Mouse (Mus musculus): ENCODE data around the gene Stox1. TPM values are rescaled to one million over a fixed set of nuclear protein-coding genes. Genes with fewer than 3 reads are reported as not detected.
"Not testable (repeated sequence)": the region's sequence is repeated elsewhere in the genome, so short reads cannot be mapped to it uniquely, and the experiment has no call there.

Gene Stox1
- 1 to 10 TPM; 1.1 to 1.9 (median 1.7) TPM for polyA plus RNA-seq (2017; shearing (Covaris generic))

DNA sequence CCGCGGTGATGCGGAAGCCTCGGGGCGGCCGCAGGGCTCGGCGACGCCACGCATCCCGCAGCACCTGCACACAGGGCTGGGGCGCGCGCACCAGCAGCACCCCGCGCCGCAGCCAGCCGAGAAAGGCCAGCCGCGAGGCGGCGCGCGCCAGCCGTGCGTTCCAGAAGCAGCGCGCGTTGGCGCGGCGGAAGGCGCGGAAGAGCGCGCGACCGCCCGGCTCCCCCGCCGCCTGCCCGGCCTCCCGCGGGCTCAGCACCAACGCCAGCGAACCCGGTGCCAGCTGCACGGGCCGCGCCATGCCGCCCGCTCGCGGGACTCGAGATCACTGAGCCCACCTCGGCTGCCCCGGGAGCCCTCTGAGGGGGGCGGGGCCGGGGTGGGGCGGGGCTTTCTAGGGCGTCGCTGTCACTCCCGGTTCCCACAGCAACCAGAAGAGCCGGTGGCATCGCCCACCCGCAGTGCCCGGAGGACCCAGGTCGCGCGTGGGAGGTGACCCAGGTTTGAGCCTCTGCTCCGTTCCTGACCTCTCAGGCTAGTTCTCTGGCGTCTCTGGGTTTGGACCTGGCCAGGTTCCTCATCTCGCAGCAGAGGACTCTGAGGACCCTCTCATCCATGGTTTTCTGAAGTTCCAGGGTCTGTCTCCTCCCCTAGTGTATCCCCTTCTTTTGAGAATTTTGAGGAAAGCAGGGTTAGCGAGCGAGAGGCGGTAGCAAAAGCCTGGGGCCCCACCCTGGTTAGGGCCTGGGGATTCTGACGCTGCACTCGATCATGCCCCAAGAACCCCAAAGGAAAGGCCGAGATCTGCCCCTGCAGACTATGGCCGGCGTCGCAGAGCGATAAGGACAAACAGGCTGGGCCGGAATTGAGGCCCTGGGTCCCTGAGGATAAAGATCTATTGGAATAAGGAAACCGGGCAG is at the start of gene Stox1:
TSS of gene Stox1 (minus strand) at position 358 of the 917 bp plus-strand sequence.
- ATAC-seq = peak; percentile 52

DNA sequence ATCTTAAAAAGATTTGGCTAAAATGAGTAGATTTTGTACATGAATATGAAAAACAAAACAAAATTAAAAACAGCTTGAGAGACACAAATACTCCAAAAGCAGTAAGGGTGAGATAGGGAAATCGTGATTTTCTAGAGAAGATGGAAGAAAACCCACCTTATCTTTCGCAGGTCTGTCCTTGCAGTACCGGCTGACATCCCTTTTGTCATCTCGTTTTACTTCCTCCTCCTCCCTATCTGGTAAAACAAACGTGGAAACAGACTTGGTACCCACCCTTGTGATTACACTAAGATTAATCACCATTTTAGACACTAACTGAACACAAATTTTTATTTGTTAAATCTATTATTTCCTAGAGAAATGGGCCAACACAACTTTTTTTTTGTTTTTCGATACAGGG is 24.9 kb upstream of the Stox1 start:
- ATAC-seq = no peak

DNA sequence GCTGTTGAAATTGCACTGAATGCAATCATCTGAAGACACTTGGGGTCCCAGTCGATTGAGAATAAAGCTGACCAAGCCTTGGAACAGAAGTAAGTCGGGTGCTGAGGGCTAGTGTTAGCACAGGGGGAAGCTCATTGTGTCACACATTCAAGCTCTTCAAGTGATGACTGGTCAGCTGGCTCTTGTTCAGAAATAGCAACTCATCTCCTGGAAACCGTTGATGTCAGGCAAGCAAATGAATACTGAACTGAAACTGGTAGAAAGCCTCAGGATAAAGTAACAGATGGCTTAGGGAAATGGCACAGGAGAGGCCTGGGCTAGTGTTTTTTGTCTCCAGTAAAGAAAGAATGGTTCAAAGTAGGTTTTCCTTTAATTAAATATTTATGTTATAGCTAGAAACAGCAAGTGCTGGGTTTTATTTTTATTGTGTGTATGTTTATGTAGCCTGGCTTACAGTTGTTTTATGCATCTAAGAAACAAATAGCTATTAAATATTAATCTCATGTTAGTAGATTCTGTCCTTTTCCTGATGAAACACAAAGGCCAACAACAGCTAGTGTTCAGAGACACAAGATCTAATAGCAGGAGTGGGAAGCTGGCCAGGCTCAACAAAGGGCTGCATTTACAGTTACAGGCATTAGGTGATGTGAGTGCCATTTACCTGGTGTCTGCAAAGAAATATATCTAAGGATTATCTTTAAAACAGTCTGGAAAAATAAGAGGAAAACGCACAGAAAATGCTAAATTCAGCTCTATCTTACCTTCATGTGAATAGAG is 14.2 kb upstream of the Stox1 start:
- no peak for ATAC-seq

DNA sequence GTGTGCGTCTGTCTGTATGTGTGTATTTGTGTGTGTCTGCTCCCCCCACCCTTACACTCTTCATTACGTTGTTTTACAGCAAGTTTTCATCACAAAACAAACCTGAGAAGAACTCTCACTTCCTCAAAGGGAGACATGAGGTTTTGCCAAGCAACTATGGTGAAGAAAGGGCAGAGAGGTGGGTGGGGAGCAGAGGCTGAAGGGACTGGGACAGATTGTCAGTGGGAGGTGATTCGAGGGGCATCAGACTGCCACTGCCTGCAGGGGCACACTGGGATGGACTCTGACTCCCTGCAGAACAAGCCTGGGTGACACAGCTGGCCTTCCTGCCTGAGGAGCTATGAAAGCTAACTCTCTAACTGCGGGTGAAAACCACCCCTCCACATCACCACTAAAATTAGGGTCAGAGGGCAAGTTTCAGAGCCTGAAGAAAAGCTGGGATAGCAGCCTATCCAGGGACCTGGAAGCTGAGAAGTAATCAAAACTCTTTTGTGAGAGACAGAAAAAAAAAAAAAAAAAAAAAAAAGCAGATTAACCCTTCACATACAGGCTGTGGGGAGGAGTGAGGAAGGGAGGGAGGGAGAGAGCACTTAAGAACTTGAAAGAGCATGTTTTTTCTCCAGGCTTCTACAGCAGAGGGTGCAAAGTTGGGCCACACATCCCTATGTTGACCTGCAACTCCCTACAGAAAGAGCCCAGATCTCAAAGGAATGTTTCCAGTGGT is 11.2 kb upstream of the Stox1 start:
- ATAC-seq = no peak

DNA sequence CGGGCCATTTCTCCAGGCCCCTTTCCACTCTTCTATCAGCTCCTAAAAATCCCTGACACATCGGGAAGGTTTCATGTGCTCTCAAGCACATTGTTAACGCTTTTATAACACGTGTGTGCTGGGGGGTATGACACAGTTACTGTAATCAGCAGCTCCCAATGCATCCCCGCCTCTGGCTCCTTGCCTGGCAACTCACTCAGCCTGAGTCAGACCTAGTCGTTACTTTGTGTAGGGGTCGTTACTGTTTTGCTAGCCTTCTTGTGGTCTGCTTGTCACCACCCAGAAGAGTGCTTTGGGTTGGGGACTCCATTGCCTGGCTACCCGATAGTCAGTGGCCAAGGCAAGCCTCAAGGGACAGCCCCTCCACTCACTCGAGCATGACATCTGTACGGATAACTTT is 4.9 kb upstream of the Stox1 start:
- no peak for ATAC-seq

DNA sequence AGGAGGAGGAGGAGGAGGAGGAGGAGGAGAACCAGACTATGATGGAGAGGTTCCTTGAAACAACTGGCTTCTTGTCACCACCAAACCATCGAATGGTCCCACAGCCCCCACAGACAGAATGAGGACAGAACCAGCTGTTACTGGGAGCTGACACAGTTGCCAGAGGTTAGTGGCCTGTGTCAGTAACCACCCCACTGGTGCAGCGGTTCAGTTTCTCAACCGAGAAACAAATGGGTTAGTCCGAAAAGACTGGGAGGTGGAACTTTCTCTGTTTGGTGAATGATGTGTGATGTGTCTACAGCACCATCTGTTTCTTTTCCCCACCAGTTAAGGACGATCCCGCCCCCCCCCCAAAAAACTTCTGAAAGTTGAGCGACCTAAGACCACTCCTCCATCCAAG is 992 bp downstream of the Stox1 start:
- no peak for ATAC-seq

DNA sequence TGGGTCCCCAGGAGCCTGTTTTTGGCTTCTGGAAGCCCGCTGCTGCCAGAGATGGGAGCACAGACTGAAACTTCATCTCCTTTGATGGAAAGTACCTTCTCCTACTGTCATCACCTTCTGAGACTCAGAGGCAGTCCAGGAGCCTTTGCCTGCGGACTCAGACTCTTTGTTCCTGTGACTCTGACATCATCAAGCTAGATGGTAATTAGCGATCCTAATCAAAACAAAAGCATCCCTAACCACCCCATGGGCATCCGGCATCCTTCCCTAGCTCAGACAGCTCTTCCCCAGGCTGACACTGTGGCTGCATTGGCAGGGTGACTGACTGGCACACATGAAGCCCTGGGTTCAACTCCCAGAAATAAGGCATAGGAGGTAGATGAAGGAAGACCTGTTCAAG is 3.2 kb downstream of the Stox1 start:
- ATAC-seq = no peak

DNA sequence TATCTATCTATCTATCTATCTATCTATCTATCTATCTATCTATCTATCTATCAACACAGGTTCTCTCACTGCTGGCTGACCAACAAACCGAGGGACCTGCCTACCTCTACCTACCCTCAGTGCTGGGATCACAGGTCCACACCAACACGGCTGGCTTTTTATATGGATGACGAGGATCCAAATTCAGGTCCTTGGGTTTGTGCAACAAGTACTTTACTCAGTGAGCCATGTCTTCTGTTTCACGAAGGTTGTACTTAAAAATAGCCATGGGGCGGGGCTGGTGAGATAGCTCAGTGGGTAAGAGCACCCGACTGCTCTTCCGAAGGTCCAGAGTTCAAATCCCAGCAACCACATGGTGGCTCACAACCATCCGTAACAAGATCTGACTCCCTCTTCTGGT is 5.4 kb downstream of the Stox1 start:
- not testable (repeated sequence) for ATAC-seq

DNA sequence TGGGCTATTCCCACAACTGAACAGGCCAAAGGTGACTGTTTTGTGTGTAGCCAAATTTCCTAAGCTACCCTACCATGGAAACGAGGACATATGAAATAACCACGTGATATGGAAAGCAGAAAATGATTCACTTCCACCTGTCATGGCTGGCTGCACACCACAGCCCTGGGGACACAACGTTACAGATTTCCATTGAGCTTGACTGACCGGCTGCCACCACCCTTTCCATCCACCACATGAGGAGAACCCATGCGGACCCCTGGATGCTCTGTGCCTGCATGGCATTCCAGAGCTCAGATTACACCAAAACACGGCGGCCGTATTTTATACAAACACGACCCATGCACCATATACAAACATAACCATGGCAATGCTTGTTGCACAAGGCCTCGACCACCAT is 12.5 kb downstream of the Stox1 start:
- no peak for ATAC-seq

DNA sequence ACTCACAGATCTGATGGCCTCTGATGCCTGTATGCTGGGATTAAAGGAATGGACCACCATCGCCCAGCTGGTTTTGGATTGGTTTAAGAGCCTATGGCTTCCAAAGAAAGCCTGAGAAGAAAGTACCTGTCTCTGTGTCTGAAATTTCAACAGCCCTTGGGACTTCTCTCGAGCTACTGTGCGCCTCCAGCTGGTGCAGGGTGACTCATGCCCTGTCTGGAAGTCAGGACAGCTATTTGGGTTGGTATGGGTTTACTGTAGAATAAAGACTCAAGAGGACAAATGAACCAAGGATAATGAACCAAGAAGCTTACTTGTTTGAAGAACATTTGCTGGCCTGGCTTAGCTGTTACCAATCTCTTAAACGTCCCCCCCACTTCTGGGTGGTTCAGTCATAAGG is 22.3 kb downstream of the Stox1 start:
- no peak for ATAC-seq

DNA sequence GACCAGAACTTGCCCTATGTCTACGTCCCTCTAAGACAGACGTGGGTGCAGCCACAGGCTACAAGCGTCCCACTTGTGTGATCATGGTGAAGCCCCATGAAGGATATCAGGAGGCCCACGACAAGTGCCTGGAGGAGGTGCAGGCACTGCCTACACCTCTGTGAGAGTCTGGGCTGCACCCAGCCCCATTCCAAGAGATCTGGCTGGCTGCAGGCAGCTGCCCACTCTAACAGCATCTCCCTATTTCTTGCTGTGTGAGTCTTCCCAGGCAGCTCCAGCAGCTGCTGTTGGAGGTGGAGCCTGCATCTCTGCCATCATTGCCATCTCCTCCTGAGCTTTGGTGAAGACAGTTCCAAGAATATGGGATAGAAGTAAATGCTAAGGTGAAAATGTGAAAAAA is 23.5 kb downstream of the Stox1 start:
- no peak for ATAC-seq

DNA sequence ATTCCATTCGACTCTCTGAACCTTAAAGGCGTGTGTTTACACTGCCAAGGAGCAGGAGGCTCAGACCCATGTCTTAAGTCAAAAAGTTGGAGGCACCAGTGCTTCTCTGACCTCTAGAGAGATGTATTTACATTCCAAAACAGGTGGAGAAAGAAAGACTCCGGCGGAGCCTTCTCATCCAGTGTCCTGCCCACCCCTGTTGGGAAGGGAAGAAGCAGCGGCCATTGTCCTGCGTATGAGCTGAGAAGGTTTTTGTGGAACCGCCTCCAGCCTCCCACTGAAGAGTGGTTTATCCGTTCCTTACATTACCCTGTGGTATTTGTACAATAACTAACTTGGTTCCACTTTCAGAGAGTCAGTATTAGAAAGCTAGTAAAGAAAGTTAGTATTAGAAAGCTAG is 33.2 kb downstream of the Stox1 start:
- no peak for ATAC-seq

DNA sequence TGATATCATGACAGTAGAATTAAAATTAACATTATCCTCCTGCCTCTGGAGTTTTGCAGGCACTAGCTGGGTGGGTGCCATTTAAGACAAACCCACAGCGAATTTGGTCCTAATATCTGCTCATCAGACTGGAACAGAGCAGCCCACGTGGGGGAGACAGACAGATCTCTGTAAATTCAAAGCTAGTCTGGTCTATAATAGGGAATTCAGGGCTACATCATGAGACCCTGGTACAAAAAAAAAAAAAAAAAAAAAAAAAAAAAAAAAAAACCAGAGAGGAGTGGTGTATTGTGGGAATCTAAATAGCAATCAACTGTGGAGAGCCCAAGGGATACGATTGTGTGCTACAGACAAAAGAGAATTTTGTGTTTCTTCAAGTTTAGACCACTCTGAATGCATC is 33.7 kb downstream of the Stox1 start:
- ATAC-seq = no peak

DNA sequence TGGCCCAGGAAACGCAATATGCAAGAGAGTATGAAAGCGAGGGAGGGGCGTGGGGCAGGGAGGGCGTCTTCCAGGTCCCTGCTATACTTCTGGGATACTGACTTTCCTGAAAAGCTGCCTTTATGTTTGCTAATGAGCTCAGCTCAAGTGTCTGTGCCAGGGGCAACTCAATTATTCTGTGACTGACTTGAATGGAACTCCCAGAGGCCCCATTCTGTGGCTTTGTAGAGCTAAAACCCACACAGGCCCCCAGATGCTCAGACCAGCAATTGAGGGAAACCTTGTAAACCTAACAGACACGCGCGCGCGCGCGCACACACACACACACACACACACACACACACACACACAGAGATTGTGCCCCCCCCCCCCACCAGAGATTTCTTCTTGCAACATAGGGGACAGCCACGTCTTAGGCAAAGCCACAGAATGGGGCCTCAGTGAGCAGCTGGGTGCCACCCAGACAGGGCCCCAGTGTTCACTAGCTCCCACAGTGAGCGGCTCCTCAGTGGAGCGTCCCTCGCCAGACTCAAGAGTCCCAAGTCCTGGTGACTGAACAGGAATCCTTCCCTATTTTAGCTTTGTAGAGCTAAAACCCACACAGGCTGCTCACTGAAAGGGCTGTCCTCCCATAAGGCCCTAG is 38.8 kb downstream of the Stox1 start:
- no peak for ATAC-seq

DNA sequence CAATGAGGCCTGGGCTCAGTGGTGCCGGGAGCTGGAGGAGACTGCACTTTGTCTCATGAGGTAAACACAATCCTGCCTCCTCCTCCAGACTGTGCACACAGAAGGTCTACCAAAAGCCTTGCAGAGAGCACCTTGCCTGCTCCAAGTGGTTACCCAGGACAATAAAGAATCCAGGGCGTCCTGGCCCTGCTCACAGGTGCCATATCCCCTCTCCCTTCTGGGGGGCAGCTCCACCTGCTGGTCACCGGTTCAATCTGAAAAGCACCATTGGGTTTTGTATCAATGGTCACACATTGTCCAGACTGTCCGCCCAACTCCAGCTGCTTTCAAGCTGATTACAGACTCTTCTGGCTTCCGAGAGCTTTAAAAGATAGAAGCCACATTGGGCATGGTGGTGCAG is 42.9 kb downstream of the Stox1 start:
- no peak for ATAC-seq

DNA sequence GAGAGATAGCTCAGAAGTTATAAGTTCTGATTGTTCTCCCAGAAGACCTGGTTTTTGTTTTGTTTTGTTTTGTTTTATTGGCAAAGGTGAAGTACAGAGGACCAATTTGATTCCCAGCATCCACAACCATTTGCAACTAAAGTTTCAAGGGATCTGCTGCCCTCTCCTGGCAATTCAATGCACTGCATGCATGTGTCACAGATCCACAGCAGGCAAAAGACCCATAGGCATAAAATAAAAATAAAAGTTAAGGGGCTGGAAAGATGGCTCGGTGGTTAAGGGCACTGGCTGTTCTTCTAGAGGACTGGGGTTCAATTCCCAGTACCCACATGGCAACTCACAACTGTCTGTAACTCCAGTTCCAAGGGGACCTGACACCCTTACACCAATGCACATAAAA is 46.1 kb downstream of the Stox1 start:
- no peak for ATAC-seq

DNA sequence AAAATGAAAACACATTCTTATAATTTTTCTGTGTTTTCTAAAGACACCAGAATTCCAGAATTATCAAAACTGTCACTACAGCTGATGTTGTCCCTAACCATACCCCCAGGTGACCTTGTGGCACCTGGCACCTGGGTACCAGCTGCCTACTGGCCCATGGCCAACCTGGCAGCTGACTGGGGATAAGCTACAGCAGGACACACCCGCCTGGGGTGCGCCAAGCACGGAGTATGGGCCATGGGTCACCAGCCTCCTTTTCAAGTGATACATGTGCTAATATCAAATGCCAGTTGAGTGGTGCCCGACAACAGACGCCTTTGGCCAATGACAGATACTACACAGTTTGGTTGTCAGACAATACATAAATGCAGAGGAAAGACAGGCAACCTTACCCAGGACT is 48.6 kb downstream of the Stox1 start:
- ATAC-seq = no peak

DNA sequence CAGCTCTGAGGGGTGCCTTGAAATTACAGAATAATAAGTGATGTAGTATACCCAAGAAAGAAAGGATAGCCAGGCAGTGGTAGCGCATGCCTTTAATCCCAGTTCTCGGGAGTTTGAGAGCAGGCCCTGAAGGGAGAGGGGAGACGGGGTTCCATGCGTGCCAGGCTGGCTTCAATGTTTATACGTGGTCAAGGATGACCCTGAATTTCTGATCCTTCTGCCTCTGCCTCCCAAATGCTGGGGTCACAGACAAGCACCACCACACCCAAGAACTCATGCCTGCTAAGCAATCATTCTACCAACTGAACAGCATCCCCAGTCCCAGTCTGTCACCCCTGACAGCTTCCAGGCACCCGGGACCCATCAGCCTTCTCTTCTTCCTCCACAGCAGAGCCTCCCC is 49.7 kb downstream of the Stox1 start:
- no peak for ATAC-seq

DNA sequence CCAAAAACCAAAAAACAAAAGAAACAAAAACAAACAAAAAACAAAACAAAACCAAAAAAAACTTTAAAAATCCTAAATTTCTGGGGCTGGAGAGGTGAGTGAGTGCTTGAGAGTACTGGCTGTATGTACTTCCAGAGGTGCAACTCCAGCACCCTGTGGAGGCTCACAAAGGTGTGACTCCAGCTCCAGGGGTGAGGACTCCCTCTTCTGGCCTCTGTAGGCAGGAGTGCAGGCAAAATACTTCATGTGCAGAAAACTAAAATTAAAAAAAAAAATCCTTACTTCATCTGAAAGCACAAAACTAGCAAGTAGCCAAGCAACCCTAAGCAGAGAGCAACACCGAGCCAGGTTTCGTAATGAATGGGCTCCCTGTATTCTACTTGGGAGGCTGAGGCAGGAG is 53.6 kb downstream of the Stox1 start:
- ATAC-seq = no peak

DNA sequence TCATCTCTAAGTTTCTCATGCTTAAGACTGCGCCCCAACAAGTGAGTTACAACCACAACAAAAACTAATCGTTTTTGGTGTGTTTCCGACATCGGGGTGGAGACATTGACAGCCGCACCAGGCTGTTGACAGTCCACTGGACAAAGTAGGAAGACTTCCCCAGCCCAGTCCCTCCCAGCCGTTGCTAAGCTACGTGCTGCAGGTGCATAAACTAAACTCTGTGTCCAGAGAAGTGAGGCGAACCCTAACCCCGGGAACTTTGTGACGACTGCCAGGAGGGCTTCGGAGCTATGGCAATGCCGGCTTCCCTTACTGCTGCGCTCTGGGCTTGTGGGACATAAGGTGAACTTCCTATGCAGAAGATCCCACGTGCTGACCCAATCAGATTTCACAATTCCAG is 56.7 kb downstream of the Stox1 start:
- no peak for ATAC-seq

DNA sequence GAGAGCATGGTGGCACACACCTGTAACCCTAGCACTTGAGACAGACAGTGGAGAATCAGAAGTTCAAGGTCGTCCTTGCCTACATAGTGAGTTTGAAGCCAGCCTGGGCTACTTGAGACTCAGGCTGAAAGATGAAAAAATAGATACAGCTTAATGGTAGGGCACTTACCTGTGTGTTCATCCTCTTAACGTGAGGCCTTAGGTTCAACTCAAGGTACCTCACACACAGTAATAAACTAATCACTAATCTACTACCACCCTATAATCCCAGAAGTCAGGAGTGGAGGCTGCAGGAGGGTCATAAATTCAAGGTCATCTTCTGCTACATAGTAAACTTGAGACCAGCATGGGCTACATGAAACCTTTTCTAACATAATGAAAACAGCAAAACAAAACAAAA is 57.5 kb downstream of the Stox1 start:
- ATAC-seq = no peak

DNA sequence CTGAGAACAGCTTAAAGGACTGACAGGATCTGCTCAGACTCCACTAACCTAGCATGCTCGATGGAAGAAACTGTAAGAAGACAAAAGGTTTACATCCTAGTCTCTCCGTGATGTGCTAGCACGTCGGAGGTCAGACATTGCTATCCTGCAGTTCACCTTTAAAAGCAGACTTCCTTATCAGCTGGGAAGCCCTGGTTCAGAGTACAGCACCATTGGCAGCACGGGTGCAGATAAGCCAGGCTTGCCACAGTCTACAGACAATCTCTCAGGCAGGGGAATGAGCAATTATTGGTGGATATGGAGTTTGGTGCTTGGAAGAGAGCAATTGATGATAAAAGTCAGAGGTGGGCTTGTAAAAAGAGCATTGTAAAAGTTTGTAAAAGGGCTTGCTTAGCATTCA is 57.9 kb downstream of the Stox1 start:
- ATAC-seq = no peak

Data from inflammation-experienced regulatory T-cells, adult 6 months (primary cell).